ENCODE assay signal across 11 mouse cellular contexts in genomic region chr4:57240100-57240499, GRCm38 (mm10).
DNase-seq lines count a peak whose midpoint lies in the region; ATAC-seq and TF ChIP-seq lines count a peak whose summit lies in the region.
"Had no signal": no experiment of that assay in that cellular context is flagged by ENCODE, and none has a peak within 500 bp of the region (broad histone marks: within the 10 kb centered on the region; RNA-seq: fewer than 3 reads in every experiment).

No protein-coding gene starts in this region.

- no peak for TF ChIP-seq CTCF in hindbrain, postnatal 0 days (IDR thresholded peaks at IDR 0.05; ENCODE audit: low read depth)

- H3K9ac ChIP-seq in hindbrain, postnatal 0 days (replicated peaks; ENCODE audit: low read length), result no peak overlapping the region
- H3K9ac ChIP-seq in hindbrain, embryonic 13.5 days, result no peak overlapping the region
- H3K9ac ChIP-seq in embryonic facial prominence, embryonic 15.5 days, result no peak overlapping the region
- no peak overlapping the region for H3K9ac ChIP-seq in intestine, embryonic 16.5 days (ENCODE audit: low read depth, low read length)
- no peak overlapping the region for H3K9ac ChIP-seq in forebrain, embryonic 12.5 days
- H3K9ac ChIP-seq: liver, postnatal 0 days had no signal

- H3K4me1 ChIP-seq in hindbrain, postnatal 0 days (ENCODE audit: insufficient read depth, low read length), result no peaks in the 10 kb centered on the region
- peaks cover 4% of the 10 kb centered on the region for H3K4me1 ChIP-seq in hindbrain, embryonic 13.5 days (replicated peaks)
- H3K4me1 ChIP-seq in embryonic facial prominence, embryonic 15.5 days, result peaks cover 21% of the 10 kb centered on the region; the same call in 1 of the 2 replicates
- 0 out of 2 replicates have a peak, but pooled peaks cover 8% of the 10 kb centered on the region for H3K4me1 ChIP-seq in intestine, embryonic 16.5 days (ENCODE audit: control insufficient read depth, insufficient read depth, low read length)
- H3K4me1 ChIP-seq in forebrain, embryonic 12.5 days, result no peaks in the 10 kb centered on the region

- no peaks in the 10 kb centered on the region for H3K36me3 ChIP-seq in hindbrain, postnatal 0 days (ENCODE audit: insufficient read depth, low read length)
- H3K36me3 ChIP-seq in hindbrain, embryonic 13.5 days, result no peaks in the 10 kb centered on the region
- no peaks in the 10 kb centered on the region for H3K36me3 ChIP-seq in embryonic facial prominence, embryonic 15.5 days
- H3K36me3 ChIP-seq in intestine, embryonic 16.5 days (ENCODE audit: control insufficient read depth, insufficient read depth, low read length), result no peaks in the 10 kb centered on the region
- H3K36me3 ChIP-seq in myocyte (ENCODE audit: control insufficient read depth, insufficient read depth), result no peaks in the 10 kb centered on the region
- H3K36me3 ChIP-seq in forebrain, embryonic 12.5 days (replicated peaks), result no peaks in the 10 kb centered on the region

- no peak overlapping the region for H3K27ac ChIP-seq in hindbrain, postnatal 0 days
- H3K27ac ChIP-seq in hindbrain, embryonic 13.5 days, result no peak overlapping the region
- H3K27ac ChIP-seq in embryonic facial prominence, embryonic 15.5 days (replicated peaks), result no peak overlapping the region
- H3K27ac ChIP-seq in intestine, embryonic 16.5 days (ENCODE audit: low read length), result peak overlapping the region; percentile 72
- H3K27ac ChIP-seq in forebrain, embryonic 12.5 days, result no peak overlapping the region
- H3K27ac ChIP-seq: kidney, postnatal 0 days had no signal

- no peak for ATAC-seq in hindbrain, postnatal 0 days
- no peak for ATAC-seq in hindbrain, embryonic 13.5 days (ENCODE audit: low FRiP score)
- 0 out of 2 replicates have a peak, but pooled peaks have one; percentile 13 for ATAC-seq in embryonic facial prominence, embryonic 15.5 days (ENCODE audit: insufficient number of reproducible peaks, low FRiP score, low TSS enrichment, low read depth)
- peak; percentile 89 for ATAC-seq in intestine, embryonic 16.5 days
- ATAC-seq in forebrain, embryonic 12.5 days (ENCODE audit: low FRiP score), result no peak
- ATAC-seq in inflammation-experienced regulatory T-cells, adult 6 months, result no peak
- ATAC-seq: CD4-positive, CD25-positive, alpha-beta regulatory T cell, adult 4 months; liver, postnatal 0 days had no signal

- 48% methylated on average over 7 of the region's 7 CpGs for WGBS in hindbrain, postnatal 0 days
- WGBS in hindbrain, embryonic 13.5 days, result 77% methylated on average over 7 of the region's 7 CpGs
- WGBS in embryonic facial prominence, embryonic 15.5 days, result 65% methylated on average over 7 of the region's 7 CpGs
- 54% methylated on average over 7 of the region's 7 CpGs for WGBS in intestine, embryonic 16.5 days
- 74% methylated on average over 7 of the region's 7 CpGs for WGBS in forebrain, embryonic 12.5 days

- H3K27me3 ChIP-seq in hindbrain, postnatal 0 days (ENCODE audit: insufficient read depth, low read length), result no peaks in the 10 kb centered on the region
- no peaks in the 10 kb centered on the region for H3K27me3 ChIP-seq in hindbrain, embryonic 13.5 days
- no peaks in the 10 kb centered on the region for H3K27me3 ChIP-seq in embryonic facial prominence, embryonic 15.5 days
- no peaks in the 10 kb centered on the region for H3K27me3 ChIP-seq in intestine, embryonic 16.5 days (replicated peaks; ENCODE audit: control insufficient read depth, insufficient read depth, low read length)
- no peaks in the 10 kb centered on the region for H3K27me3 ChIP-seq in myocyte (ENCODE audit: control insufficient read depth, insufficient read depth, insufficient read length)
- H3K27me3 ChIP-seq in forebrain, embryonic 12.5 days, result no peaks in the 10 kb centered on the region

- no peaks in the 10 kb centered on the region for H3K9me3 ChIP-seq in hindbrain, postnatal 0 days (ENCODE audit: low read length)
- no peaks in the 10 kb centered on the region for H3K9me3 ChIP-seq in hindbrain, embryonic 13.5 days
- H3K9me3 ChIP-seq in embryonic facial prominence, embryonic 15.5 days (replicated peaks), result no peaks in the 10 kb centered on the region
- no peaks in the 10 kb centered on the region for H3K9me3 ChIP-seq in intestine, embryonic 16.5 days (ENCODE audit: control insufficient read depth, low read length)
- no peaks in the 10 kb centered on the region for H3K9me3 ChIP-seq in forebrain, embryonic 12.5 days

- H3ac ChIP-seq in myocyte (ENCODE audit: control insufficient read depth, insufficient read length), result no peak overlapping the region

- no peak overlapping the region for H3K4me3 ChIP-seq in hindbrain, postnatal 0 days (ENCODE audit: low read length)
- H3K4me3 ChIP-seq in hindbrain, embryonic 13.5 days, result no peak overlapping the region
- H3K4me3 ChIP-seq in embryonic facial prominence, embryonic 15.5 days (replicated peaks), result no peak overlapping the region
- H3K4me3 ChIP-seq in intestine, embryonic 16.5 days (ENCODE audit: low read length), result no peak overlapping the region
- H3K4me3 ChIP-seq in myocyte, result no peak overlapping the region
- H3K4me3 ChIP-seq in forebrain, embryonic 12.5 days (replicated peaks), result no peak overlapping the region

- peak; percentile 37 for DNase-seq in hindbrain, postnatal 0 days (ENCODE audit: low spot score)
- DNase-seq in spleen, adult 18-20 months, result no peak
- DNase-seq: liver, postnatal 0 days had no signal

- no peaks in the 10 kb centered on the region for H3K79me2 ChIP-seq in myocyte (ENCODE audit: control insufficient read depth, insufficient read depth)

- no peak overlapping the region for H3K4me2 ChIP-seq in hindbrain, postnatal 0 days (ENCODE audit: low read depth, low read length)
- no peak overlapping the region for H3K4me2 ChIP-seq in hindbrain, embryonic 13.5 days
- no peak overlapping the region for H3K4me2 ChIP-seq in embryonic facial prominence, embryonic 15.5 days (replicated peaks)
- no peak overlapping the region for H3K4me2 ChIP-seq in intestine, embryonic 16.5 days (ENCODE audit: low read depth, low read length)
- peak overlapping the region; percentile 34 for H3K4me2 ChIP-seq in myocyte (ENCODE audit: low read depth)
- H3K4me2 ChIP-seq in forebrain, embryonic 12.5 days, result no peak overlapping the region

- TF ChIP-seq POLR2A in myocyte (IDR thresholded peaks at IDR 0.05; ENCODE audit: insufficient read length, low read depth), result no peak

TF ChIP-seq in myocyte, 11 proteins besides CTCF, POLR2A, EP300 and RAD21:
- no peak for TF ChIP-seq USF1 (IDR thresholded peaks at IDR 0.05; ENCODE audit: low read depth)
- no peak for TF ChIP-seq MAX (IDR thresholded peaks at IDR 0.05; ENCODE audit: low read depth)
- TF ChIP-seq CEBPB (IDR thresholded peaks at IDR 0.05; ENCODE audit: insufficient read depth, poor library complexity, severe bottlenecking), result no peak

Comparison
In these comparisons a context has a peak if more than half of its experiments do, and no peak if none do; other contexts are left out.
1. ATAC-seq: peak in embryonic facial prominence, embryonic 15.5 days (single experiment) and intestine, embryonic 16.5 days (single experiment); none in hindbrain, postnatal 0 days (single experiment), hindbrain, embryonic 13.5 days (single experiment), forebrain, embryonic 12.5 days (single experiment) and inflammation-experienced regulatory T-cells, adult 6 months (single experiment).